Mouse (Mus musculus) ES-Bruce4 (cell line): ENCODE measurements around the gene Gdf3. TPM values are rescaled to one million over a fixed set of nuclear protein-coding genes. Genes with fewer than 3 reads are reported as not detected.

Source experiments
- H3K27ac ChIP-seq: 2 replicates; pipeline ENCODE4 v1.5.1; 2012; ENCODE audit warnings: low read length, inconsistent platforms; ENCODE audit not compliant: insufficient read depth
- H3K27me3 ChIP-seq: 2 replicates; pipeline ENCODE4 v1.6.1; 2012; ENCODE audit warnings: mild to moderate bottlenecking, low read length, inconsistent platforms; ENCODE audit not compliant: control insufficient read depth, poor library complexity, insufficient read depth, severe bottlenecking
- H3K36me3 ChIP-seq: 2 replicates; pipeline ENCODE4 v1.6.1; 2012; ENCODE audit warnings: inconsistent platforms, mild to moderate bottlenecking, low read length, moderate library complexity; ENCODE audit not compliant: control insufficient read depth, poor library complexity, insufficient read depth, severe bottlenecking
- H3K4me1 ChIP-seq: one replicate; pipeline ENCODE4 v1.8.1; 2011; ENCODE audit warnings: low read length; ENCODE audit not compliant: control insufficient read depth, insufficient read depth
- H3K4me3 ChIP-seq: 2 replicates; pipeline ENCODE4 v1.5.1; 2011; ENCODE audit warnings: low read depth, mild to moderate bottlenecking, low read length
- H3K9ac ChIP-seq: 2 replicates; pipeline ENCODE4 v1.6.1; 2012; ENCODE audit warnings: low read depth, mild to moderate bottlenecking, inconsistent platforms; ENCODE audit not compliant: poor library complexity, severe bottlenecking
- H3K9me3 ChIP-seq: replicated peaks from 2 replicates; pipeline ENCODE4 v1.6.1; 2012; ENCODE audit warnings: mild to moderate bottlenecking, low read length, inconsistent platforms; ENCODE audit not compliant: control insufficient read depth, poor library complexity, insufficient read depth, severe bottlenecking
- CTCF ChIP-seq: IDR thresholded peaks from one replicate; pipeline ENCODE4 v1.8.1; 2011; ENCODE audit warnings: low read depth, low read length
- EP300 ChIP-seq: IDR thresholded peaks from 2 replicates; pipeline ENCODE4 v1.6.1; 2011; ENCODE audit warnings: low read depth, low read length; ENCODE audit not compliant: insufficient read depth
- POLR2A ChIP-seq: IDR thresholded peaks from one replicate; pipeline ENCODE4 v1.8.1; 2011; ENCODE audit warnings: low read length; ENCODE audit not compliant: insufficient read depth
- polyA plus RNA-seq: library from polyadenylated mRNA; stranded (reverse); fragments of >200 nt; gene quantifications from 2 replicates; pipeline ENCODE4 v1.2.4, GENCODE M21; 2011; ENCODE audit warnings: low read depth; ENCODE audit not compliant: missing spikeins, insufficient read depth, insufficient read length

Gdf3 gene
- polyA plus RNA-seq, 1 experiment = 34.8 TPM

- H3K9me3 ChIP-seq = peaks cover 7% of the 10 kb centered on the region
- H3K36me3 ChIP-seq = no peaks in the 10 kb centered on the region
- no peak overlapping the region for H3K9ac ChIP-seq
- H3K27me3 ChIP-seq = no peaks in the 10 kb centered on the region
- TF ChIP-seq EP300 (no peak), CTCF (peak; percentile 45)
- H3K4me3 ChIP-seq = no peak overlapping the region
- H3K4me1 ChIP-seq = no peaks in the 10 kb centered on the region
- H3K27ac ChIP-seq = no peak overlapping the region
Observed at GRCm38 (mm10) chr6:122636666-122637065, 26.8 kb upstream of the Gdf3 start.

DNA sequence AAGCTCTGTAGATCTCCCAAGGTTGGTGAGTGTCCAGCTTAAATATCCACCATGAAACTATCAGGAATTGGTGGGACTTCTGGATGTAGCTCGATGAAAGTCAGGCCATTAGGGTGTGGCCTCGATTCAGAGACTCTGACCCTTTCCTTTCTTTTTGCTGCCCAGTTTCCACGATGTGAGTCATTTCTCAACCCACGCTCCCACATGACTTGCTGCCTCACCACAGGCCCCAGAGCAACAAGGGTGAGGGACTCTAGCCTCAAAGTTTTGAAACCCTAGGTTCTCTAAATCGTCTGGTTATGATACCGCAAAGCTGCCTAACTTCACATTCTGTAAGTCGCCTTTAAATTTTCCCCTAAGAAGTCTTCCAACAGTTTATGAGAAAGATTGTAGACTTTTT is 25.4 kb upstream of the Gdf3 start:
- no peaks in the 10 kb centered on the region for H3K4me1 ChIP-seq
- peaks cover 2% of the 10 kb centered on the region for H3K9me3 ChIP-seq
- no peak for TF ChIP-seq POLR2A
- no peak for TF ChIP-seq EP300
- TF ChIP-seq CTCF = no peak
- H3K4me3 ChIP-seq = no peak overlapping the region
- no peak overlapping the region for H3K27ac ChIP-seq
- H3K27me3 ChIP-seq = no peaks in the 10 kb centered on the region
- no peak overlapping the region for H3K9ac ChIP-seq
- no peaks in the 10 kb centered on the region for H3K36me3 ChIP-seq

DNA sequence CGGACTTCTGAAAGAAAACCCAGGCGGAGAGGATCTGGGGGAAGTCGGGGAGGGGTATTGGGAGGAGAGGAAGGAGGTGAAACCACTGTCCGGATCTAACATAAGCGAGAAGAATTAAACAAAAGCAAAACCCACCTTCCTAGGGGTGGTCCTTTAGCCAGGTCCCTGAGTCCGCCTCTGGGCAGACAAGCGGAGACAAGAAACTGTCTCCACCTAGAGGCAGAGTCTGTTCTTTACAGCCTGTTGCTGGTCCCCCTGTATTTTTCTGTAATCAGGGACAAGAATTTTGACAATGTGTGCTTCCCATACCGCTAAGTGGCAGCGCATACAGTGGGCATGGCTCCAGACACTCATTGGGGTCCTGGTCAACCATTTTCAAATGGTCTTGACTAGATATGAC is 23.5 kb upstream of the Gdf3 start:
- Histone ChIP-seq H3K27ac (no peak overlapping the region), H3K9me3 (no peaks in the 10 kb centered on the region), H3K9ac (peak overlapping the region; percentile 41), H3K27me3 (no peaks in the 10 kb centered on the region), H3K4me1 (no peaks in the 10 kb centered on the region), H3K4me3 (peak overlapping the region; percentile 54), H3K36me3 (no peaks in the 10 kb centered on the region)
- TF ChIP-seq CTCF (peak; percentile 73), EP300 (no peak)

GRCm38 (mm10) chr6:122627469-122628108 is 17.7 kb upstream of the Gdf3 start:
- peak; percentile 81 for TF ChIP-seq EP300
- no peak for TF ChIP-seq CTCF
- TF ChIP-seq POLR2A = no peak
- H3K36me3 ChIP-seq = no peaks in the 10 kb centered on the region
- H3K4me1 ChIP-seq = peaks cover 2% of the 10 kb centered on the region
- 0 out of 2 replicates have a peak, but pooled peaks cover 2% of the 10 kb centered on the region for H3K27me3 ChIP-seq
- no peaks in the 10 kb centered on the region for H3K9me3 ChIP-seq
- H3K27ac ChIP-seq = no peak overlapping the region
- peak overlapping the region; percentile 79 for H3K4me3 ChIP-seq
- H3K9ac ChIP-seq = peak overlapping the region; percentile 33

DNA sequence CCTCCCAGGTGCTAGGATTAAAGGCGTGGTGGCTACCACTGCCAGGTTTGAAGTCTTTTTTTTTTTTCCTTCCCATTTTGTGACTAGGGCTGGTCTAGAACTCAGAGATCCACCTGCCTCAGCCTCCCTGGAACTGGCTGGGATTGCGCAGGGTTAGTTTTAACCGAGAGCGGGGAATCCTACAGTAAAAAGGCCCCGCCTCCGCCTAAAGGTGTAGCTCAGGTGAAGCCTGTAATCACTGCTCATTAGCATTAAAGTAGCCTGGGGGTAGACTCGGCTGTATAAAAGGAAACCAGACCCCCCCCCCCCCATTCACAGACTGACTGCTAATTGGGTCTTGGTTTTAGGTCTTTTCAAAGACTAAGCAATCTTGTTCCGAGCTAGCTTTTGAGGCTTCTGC is 16.2 kb upstream of the Gdf3 start, which contains the start of gene Dppa3:
Dppa3 (plus strand) TSS at position 301 of the 400 bp plus-strand sequence.
- 0 out of 2 replicates have a peak, but pooled peaks cover 2% of the 10 kb centered on the region for H3K27me3 ChIP-seq
- TF ChIP-seq POLR2A (no peak), EP300 (peak; percentile 68)
- no peaks in the 10 kb centered on the region for H3K36me3 ChIP-seq
- no peak within 1 kb of the TSS for H3K27ac ChIP-seq
- peak within 1 kb of the TSS; percentile 33 for H3K9ac ChIP-seq
- H3K4me3 ChIP-seq = peak within 1 kb of the TSS; percentile 79
- H3K9me3 ChIP-seq = no peaks in the 10 kb centered on the region
- H3K4me1 ChIP-seq = peaks cover 2% of the 10 kb centered on the region

- H3K36me3 ChIP-seq = no peaks in the 10 kb centered on the region
- TF ChIP-seq EP300 (no peak), CTCF (no peak), POLR2A (no peak)
- no peaks in the 10 kb centered on the region for H3K9me3 ChIP-seq
- no peak overlapping the region for H3K9ac ChIP-seq
- no peak overlapping the region for H3K4me3 ChIP-seq
- H3K27me3 ChIP-seq = 0 out of 2 replicates have a peak, but pooled peaks cover 2% of the 10 kb centered on the region
- H3K27ac ChIP-seq = no peak overlapping the region
- H3K4me1 ChIP-seq = peaks cover 4% of the 10 kb centered on the region
Observed at GRCm38 (mm10) chr6:122625156-122625555, 15.3 kb upstream of the Gdf3 start.
